Mouse (Mus musculus): ENCODE measurements around the gene Baiap2l1.

The Baiap2l1 gene

DNA sequence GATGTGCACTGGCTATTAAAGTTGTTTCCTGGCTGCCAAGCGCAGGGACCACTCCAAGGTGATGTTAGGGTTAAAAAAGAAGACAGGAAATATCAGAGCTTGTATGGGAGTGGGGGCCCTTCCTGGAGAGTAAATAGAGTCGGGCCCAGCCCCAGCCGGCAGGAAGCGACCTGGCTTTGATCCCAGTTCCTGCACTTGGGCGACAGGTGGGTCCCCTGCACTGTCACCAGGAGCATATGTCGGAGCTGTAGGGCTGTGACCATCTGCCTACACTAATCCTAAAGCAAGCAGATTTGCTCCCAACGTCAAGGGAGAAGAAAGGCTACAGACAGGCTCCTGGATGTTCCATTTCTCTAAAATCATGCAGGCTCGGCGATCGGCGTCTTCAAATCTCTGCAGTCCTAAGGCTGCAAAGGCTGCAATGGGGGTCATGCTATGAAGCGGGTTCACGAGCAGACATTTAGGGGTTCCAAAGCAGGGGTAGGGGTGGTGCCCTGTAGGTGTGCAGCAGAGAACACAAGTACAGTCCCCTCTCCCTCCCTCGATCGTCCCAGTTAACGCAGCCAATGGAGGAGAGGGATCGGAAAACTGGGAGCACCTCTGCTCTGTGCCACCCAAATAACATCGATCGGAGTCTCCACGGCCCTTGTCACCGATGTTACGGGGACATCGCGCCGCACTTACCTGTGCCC lies 135.0 kb downstream of the Baiap2l1 start:
- peak; percentile 83 for DNase-seq

DNA sequence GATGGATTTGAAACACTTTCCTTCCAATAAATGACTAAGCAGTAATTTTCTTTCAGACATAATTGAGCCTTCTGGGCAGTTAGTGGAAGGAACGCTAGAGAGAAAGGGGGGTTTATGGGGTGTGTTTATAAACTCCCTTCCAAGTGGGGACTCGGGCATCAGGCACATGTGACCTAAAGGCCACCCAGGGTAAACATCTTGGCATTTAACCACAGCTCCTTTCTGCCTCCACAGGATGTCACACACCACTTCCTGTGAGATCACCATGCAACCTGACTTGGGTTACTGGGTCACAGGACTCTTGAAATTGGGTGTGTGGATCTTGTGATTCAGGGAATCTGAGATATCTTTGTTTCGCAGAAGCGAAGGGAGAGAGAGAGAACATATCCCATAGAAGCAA lies 136.6 kb downstream of the Baiap2l1 start:
- DNase-seq, result no peak

GRCm38 (mm10) chr5:144219936-144220335 lies 138.0 kb downstream of the Baiap2l1 start:
- DNase-seq, result no peak

- no peak for DNase-seq
Observed at GRCm38 (mm10) chr5:144219306-144219705, 138.6 kb downstream of the Baiap2l1 start.

- DNase-seq, result no peak
Observed at GRCm38 (mm10) chr5:144218061-144218460, 139.9 kb downstream of the Baiap2l1 start.

DNA sequence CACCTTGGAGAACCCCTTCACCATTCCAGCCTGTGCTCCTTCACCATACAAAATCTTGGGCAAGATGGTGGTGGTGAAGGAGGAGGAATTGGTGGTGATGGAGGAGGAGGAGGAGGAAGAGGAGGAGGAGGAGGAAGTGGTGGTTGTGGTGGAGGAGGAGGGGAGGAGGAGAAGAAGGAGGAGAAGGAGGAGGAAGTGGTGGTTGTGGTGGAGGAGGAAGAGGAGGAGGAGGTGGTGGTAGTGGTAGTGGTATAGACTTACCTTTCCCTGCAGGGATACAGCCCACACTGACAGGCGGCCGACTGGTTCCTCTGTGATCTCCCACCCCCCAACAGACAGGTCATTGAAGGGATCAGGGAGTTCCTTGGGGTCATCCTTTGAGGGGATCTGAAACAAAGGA lies 141.9 kb downstream of the Baiap2l1 start:
- DNase-seq, result no peak

All from cerebellum, adult 11 months (tissue).